ENCODE assay signal across 8 mouse cellular contexts in the genomic region with DNA sequence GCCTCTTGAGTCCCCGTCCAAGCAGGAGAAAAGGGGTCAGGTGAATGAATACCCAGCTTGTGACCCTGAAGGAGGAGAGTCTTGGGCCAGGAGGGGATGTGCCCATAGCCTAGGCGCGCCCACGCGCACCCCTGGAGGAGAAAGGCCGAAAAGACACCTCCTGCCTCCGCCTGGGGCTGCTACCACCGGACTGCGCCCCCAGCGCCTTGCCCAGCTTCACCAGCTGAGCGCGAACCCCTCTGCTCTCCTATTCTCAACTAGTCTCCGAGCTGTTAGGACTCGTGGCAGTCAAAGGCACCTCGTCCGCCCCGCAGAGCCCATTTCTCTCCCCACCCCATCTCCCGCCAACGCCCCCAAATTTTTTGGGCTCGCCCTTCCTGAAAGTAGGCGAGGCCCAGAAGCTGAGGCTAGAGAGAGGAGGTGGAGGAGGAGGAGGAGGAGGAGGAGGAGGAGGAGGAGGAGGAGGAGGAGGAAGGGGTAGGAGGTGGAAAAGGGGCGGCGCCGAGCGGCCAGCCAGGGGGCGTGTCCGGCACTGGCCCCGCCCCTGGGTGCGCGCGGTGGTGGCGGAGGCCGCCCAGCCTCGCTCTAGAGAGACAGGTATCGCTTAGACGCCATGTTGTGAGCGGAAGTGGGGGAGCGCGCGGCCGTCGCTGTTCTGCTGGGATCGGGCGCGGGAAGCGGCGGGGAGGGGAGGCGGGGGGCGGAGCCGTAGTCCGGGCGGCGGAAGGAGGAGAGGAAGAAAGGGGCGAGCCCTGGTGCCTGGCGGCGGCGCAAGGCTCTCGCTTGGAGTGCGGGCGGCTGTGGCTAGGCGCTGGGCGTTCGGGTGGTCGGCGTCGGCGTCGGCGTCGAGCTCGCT. TPM values are rescaled to one million over a fixed set of nuclear protein-coding genes. Genes with fewer than 3 reads are reported as not detected.
DNase-seq lines count a peak whose midpoint lies in the region; ATAC-seq and TF ChIP-seq lines count a peak whose summit lies in the region.

No protein-coding gene starts in this region.

- 10% methylated on average over 40 of the region's 71 CpGs for WGBS in embryonic facial prominence, embryonic 15.5 days
- 16% methylated on average over 48 of the region's 71 CpGs for WGBS in heart, embryonic 10.5 days
- 28% methylated on average over 43 of the region's 71 CpGs for WGBS in kidney, embryonic 15.5 days
- 20% methylated on average over 40 of the region's 71 CpGs for WGBS in liver, embryonic 11.5 days

- TF ChIP-seq POLR2A in bone marrow macrophage, adult 2 months (IDR thresholded peaks at IDR 0.05; ENCODE audit: borderline replicate concordance, low read depth, low read length): no peak
- peak; percentile 79 for TF ChIP-seq POLR2A in myocyte (IDR thresholded peaks at IDR 0.05; ENCODE audit: insufficient read length, low read depth)

- no peaks in the 10 kb centered on the region for H3K4me1 ChIP-seq in bone marrow macrophage, adult 2 months (ENCODE audit: control insufficient read depth, insufficient read depth, low read length)
- 0 out of 2 replicates have a peak, but pooled peaks cover 3% of the 10 kb centered on the region for H3K4me1 ChIP-seq in embryonic facial prominence, embryonic 15.5 days
- H3K4me1 ChIP-seq in heart, embryonic 10.5 days: no peaks in the 10 kb centered on the region
- H3K4me1 ChIP-seq in kidney, embryonic 15.5 days: 0 out of 2 replicates have a peak, but pooled peaks cover 3% of the 10 kb centered on the region
- H3K4me1 ChIP-seq in liver, embryonic 11.5 days (replicated peaks; ENCODE audit: control insufficient read depth, insufficient read depth, low read length): no peaks in the 10 kb centered on the region

- peak overlapping the region; percentile 88 for H3K4me3 ChIP-seq in bone marrow macrophage, adult 2 months (ENCODE audit: insufficient read depth, low read length)
- H3K4me3 ChIP-seq in embryonic facial prominence, embryonic 15.5 days (replicated peaks): peak overlapping the region; percentile 64
- peak overlapping the region; percentile 73 for H3K4me3 ChIP-seq in heart, embryonic 10.5 days
- H3K4me3 ChIP-seq in kidney, embryonic 15.5 days (replicated peaks): peak overlapping the region; percentile 68
- peak overlapping the region; percentile 76 for H3K4me3 ChIP-seq in liver, embryonic 11.5 days (ENCODE audit: low read depth, low read length)
- peak overlapping the region; percentile 81 for H3K4me3 ChIP-seq in myocyte

- H3K79me2 ChIP-seq in myocyte (ENCODE audit: control insufficient read depth, insufficient read depth): peaks cover 40% of the 10 kb centered on the region

- peak overlapping the region; percentile 55 for H3K4me2 ChIP-seq in embryonic facial prominence, embryonic 15.5 days (replicated peaks)
- peak overlapping the region; percentile 62 for H3K4me2 ChIP-seq in kidney, embryonic 15.5 days
- peak overlapping the region; percentile 72 for H3K4me2 ChIP-seq in liver, embryonic 11.5 days
- H3K4me2 ChIP-seq in myocyte (ENCODE audit: low read depth): peak overlapping the region; percentile 78

- peak overlapping the region; percentile 95 for H3K27ac ChIP-seq in bone marrow macrophage, adult 2 months (ENCODE audit: insufficient read depth, low read depth, low read length)
- H3K27ac ChIP-seq in embryonic facial prominence, embryonic 15.5 days (replicated peaks): peak overlapping the region; percentile 89
- peak overlapping the region; percentile 90 for H3K27ac ChIP-seq in heart, embryonic 10.5 days
- H3K27ac ChIP-seq in kidney, embryonic 15.5 days: peak overlapping the region; percentile 92
- H3K27ac ChIP-seq in liver, embryonic 11.5 days (ENCODE audit: low read depth, low read length): peak overlapping the region; percentile 75

- peak overlapping the region; percentile 57; the same call in 1 of the 2 replicates for H3K9ac ChIP-seq in embryonic facial prominence, embryonic 15.5 days
- H3K9ac ChIP-seq in kidney, embryonic 15.5 days: peak overlapping the region; percentile 62
- peak overlapping the region; percentile 74 for H3K9ac ChIP-seq in liver, embryonic 11.5 days (ENCODE audit: low read depth, low read length)

- no peaks in the 10 kb centered on the region for H3K27me3 ChIP-seq in embryonic facial prominence, embryonic 15.5 days
- H3K27me3 ChIP-seq in heart, embryonic 10.5 days (ENCODE audit: insufficient read depth, poor library complexity, severe bottlenecking): peaks cover 16% of the 10 kb centered on the region; the same call in 1 of the 2 replicates
- peaks cover 3% of the 10 kb centered on the region; the same call in 1 of the 2 replicates for H3K27me3 ChIP-seq in kidney, embryonic 15.5 days
- H3K27me3 ChIP-seq in liver, embryonic 11.5 days (replicated peaks; ENCODE audit: control insufficient read depth, insufficient read depth, low read length): peaks cover 10% of the 10 kb centered on the region
- no peaks in the 10 kb centered on the region for H3K27me3 ChIP-seq in myocyte (ENCODE audit: control insufficient read depth, insufficient read depth, insufficient read length)

- peak; percentile 88 to 90 for DNase-seq in B cell, adult 2 months
- DNase-seq in heart, embryonic 10.5 days (ENCODE audit: low spot score): peak; percentile 93
- DNase-seq in liver, embryonic 11.5 days (ENCODE audit: low spot score): peak; percentile 85
- peak; percentile 88 to 91 for DNase-seq in spleen, postnatal 4 days (ENCODE audit: low spot score in 2 of 2)

- peak overlapping the region; percentile 63 for H3ac ChIP-seq in myocyte (ENCODE audit: control insufficient read depth, insufficient read length)

- ATAC-seq in embryonic facial prominence, embryonic 15.5 days (ENCODE audit: insufficient number of reproducible peaks, low FRiP score, low TSS enrichment, low read depth): peak; percentile 98
- ATAC-seq in kidney, embryonic 15.5 days (replicated peaks; ENCODE audit: low FRiP score): peak; percentile 96
- ATAC-seq in liver, embryonic 11.5 days (replicated peaks; ENCODE audit: low FRiP score): peak; percentile 93

- no peaks in the 10 kb centered on the region for H3K9me3 ChIP-seq in embryonic facial prominence, embryonic 15.5 days (replicated peaks)
- no peaks in the 10 kb centered on the region for H3K9me3 ChIP-seq in heart, embryonic 10.5 days
- no peaks in the 10 kb centered on the region for H3K9me3 ChIP-seq in kidney, embryonic 15.5 days (replicated peaks)
- H3K9me3 ChIP-seq in liver, embryonic 11.5 days (ENCODE audit: control insufficient read depth, low read length): no peaks in the 10 kb centered on the region

- H3K36me3 ChIP-seq in embryonic facial prominence, embryonic 15.5 days: no peaks in the 10 kb centered on the region
- no peaks in the 10 kb centered on the region for H3K36me3 ChIP-seq in heart, embryonic 10.5 days
- H3K36me3 ChIP-seq in kidney, embryonic 15.5 days: no peaks in the 10 kb centered on the region
- H3K36me3 ChIP-seq in liver, embryonic 11.5 days (ENCODE audit: control insufficient read depth, insufficient read depth, low read length): no peaks in the 10 kb centered on the region
- no peaks in the 10 kb centered on the region for H3K36me3 ChIP-seq in myocyte (ENCODE audit: control insufficient read depth, insufficient read depth)

- TF ChIP-seq CTCF in bone marrow macrophage, adult 2 months (IDR thresholded peaks at IDR 0.05; ENCODE audit: low read depth, low read length): no peak

TF ChIP-seq in myocyte, 11 proteins besides CTCF, POLR2A, EP300 and RAD21:
- TF ChIP-seq CEBPB (IDR thresholded peaks at IDR 0.05; ENCODE audit: insufficient read depth, poor library complexity, severe bottlenecking) (no peak), SRF (IDR thresholded peaks at IDR 0.05; ENCODE audit: control insufficient read depth, insufficient read length, low read depth) (no peak), POLR2AphosphoS2 (IDR thresholded peaks at IDR 0.05; ENCODE audit: insufficient read length, low read depth) (peak; percentile 70), MYOG (IDR thresholded peaks at IDR 0.05; ENCODE audit: control insufficient read depth in 1 of 3, insufficient read depth in 1 of 3, insufficient read length in 2 of 3, low read depth in 2 of 3) (peak in 1 of 3 experiments; percentile 31)

RNA-seq across cellular contexts. Expression of gene Rps6ka3, which starts 45.2 kb away (rescaled TPM):
- polyA plus RNA-seq in bone marrow macrophage, adult 2 months (2012; ENCODE audit: insufficient read depth, insufficient read length, missing spikeins): 49.1 and 79.0 TPM in 2 replicates
- polyA plus RNA-seq in embryonic facial prominence, embryonic 15.5 days (2015; fragmentation: Nextera tagmentation; extraction: Ambion mirVana): 5.1 and 5.7 TPM in 2 replicates
- polyA plus RNA-seq in heart, embryonic 10.5 days (2016; fragmentation: Nextera tagmentation; extraction: Ambion mirVana): 6.5 and 7.0 TPM in 2 replicates
- polyA plus RNA-seq in kidney, embryonic 15.5 days (2015; fragmentation: Nextera tagmentation; extraction: Ambion mirVana): 7.9 and 8.1 TPM in 2 replicates
- 5.1 and 5.8 TPM in 2 replicates for polyA plus RNA-seq in liver, embryonic 11.5 days (2014; fragmentation: Nextera tagmentation; extraction: Ambion mirVana)
- polyA plus RNA-seq in myocyte (2012; fragmentation: generic; extraction: Trizol): 10.0 TPM

Comparison
In these comparisons a context has a peak if more than half of its experiments do, and no peak if none do; other contexts are left out.
1. Peak in every context shown above with its lines: DNase-seq, ATAC-seq, H3K4me3 ChIP-seq and H3K27ac ChIP-seq.